Mouse (Mus musculus) liver, embryonic 12.5 days (tissue): ENCODE data around the gene Zfp637. TPM values are rescaled to one million over a fixed set of nuclear protein-coding genes. Genes with fewer than 3 reads are reported as not detected.

ENCODE experiments used
- ATAC-seq: fragments of 200-750 bp; cut with Nextera tagmentation; 2 replicates; pipeline ENCODE4 v1.8.0; 2017; ENCODE audit warnings: moderate number of reproducible peaks, mild to moderate bottlenecking, moderate library complexity
- H3K27ac ChIP-seq: fragments of 300-500 bp; sonication (generic); 2 replicates; pipeline ENCODE4 v1.5.1; 2016; ENCODE audit warnings: mild to moderate bottlenecking
- H3K27me3 ChIP-seq: fragments of 300-500 bp; sonication (generic); replicated peaks from 2 replicates; pipeline ENCODE4 v1.6.1; 2016; ENCODE audit warnings: mild to moderate bottlenecking, moderate library complexity
- H3K36me3 ChIP-seq: fragments of 300-500 bp; sonication (generic); 2 replicates; pipeline ENCODE4 v1.6.1; 2016; ENCODE audit warnings: mild to moderate bottlenecking, moderate library complexity
- H3K4me1 ChIP-seq: fragments of 300-500 bp; sonication (generic); 2 replicates; pipeline ENCODE4 v1.6.1; 2016
- H3K4me2 ChIP-seq: fragments of 300-500 bp; sonication (generic); 2 replicates; pipeline ENCODE4 v1.6.1; 2016; ENCODE audit warnings: mild to moderate bottlenecking, moderate library complexity
- H3K4me3 ChIP-seq: fragments of 300-500 bp; sonication (generic); 2 replicates; pipeline ENCODE4 v1.5.1; 2016; ENCODE audit warnings: mild to moderate bottlenecking, moderate library complexity
- H3K9ac ChIP-seq: fragments of 300-500 bp; sonication (generic); 2 replicates; pipeline ENCODE4 v1.6.1; 2016; ENCODE audit warnings: mild to moderate bottlenecking, moderate library complexity
- H3K9me3 ChIP-seq: fragments of 300-500 bp; sonication (generic); replicated peaks from 2 replicates; pipeline ENCODE4 v1.6.1; 2016; ENCODE audit warnings: mild to moderate bottlenecking, moderate library complexity
- WGBS: fragments of 180-500 bp; shearing (Covaris S2); methylation state at CpG from one replicate; pipeline ENCODE4 v1.1.7; 2016; ENCODE audit not compliant: insufficient replicate concordance; 5-methylcytosine and 5-hydroxymethylcytosine counted together
- polyA plus RNA-seq: library from polyadenylated mRNA; unstranded; fragments of >200 nt; fragmentation: Nextera tagmentation; extraction: Ambion mirVana; gene quantifications from 2 replicates; pipeline ENCODE4 v1.2.1, GENCODE M21; 2016

The Zfp637 gene
- polyA plus RNA-seq = 40.4 and 48.6 TPM in 2 replicates

GRCm38 (mm10) chr6:117840686-117841510, at the start of gene Zfp637:
Gene Zfp637 (plus strand): TSS chr6:117841180.
- H3K9me3 ChIP-seq = no peaks in the 10 kb centered on the region
- under 1% methylated on average over 66 of the region's 66 CpGs for whole genome bisulfite sequencing
- H3K27me3 ChIP-seq = no peaks in the 10 kb centered on the region
- H3K4me1 ChIP-seq = peaks cover 48% of the 10 kb centered on the region
- peaks cover 28% of the 10 kb centered on the region for H3K36me3 ChIP-seq
- H3K4me2 ChIP-seq = peak within 1 kb of the TSS; percentile 92
- peak within 1 kb of the TSS; percentile 95 for H3K4me3 ChIP-seq
- peak; percentile 93 for ATAC-seq
- peak within 1 kb of the TSS; percentile 92 for H3K27ac ChIP-seq
- peak within 1 kb of the TSS; percentile 97 for H3K9ac ChIP-seq

GRCm38 (mm10) chr6:117795251-117795650, 45.7 kb upstream of the Zfp637 start:
- H3K9me3 ChIP-seq = no peaks in the 10 kb centered on the region
- no peaks in the 10 kb centered on the region for H3K27me3 ChIP-seq
- 76% methylated on average over 3 of the region's 3 CpGs for WGBS
- H3K4me1 ChIP-seq = no peaks in the 10 kb centered on the region
- no peak overlapping the region for H3K27ac ChIP-seq
- no peak for ATAC-seq
- no peak overlapping the region for H3K9ac ChIP-seq
- no peak overlapping the region for H3K4me3 ChIP-seq
- H3K4me2 ChIP-seq = no peak overlapping the region
- no peaks in the 10 kb centered on the region for H3K36me3 ChIP-seq

- 79% methylated on average over 7 of the region's 7 CpGs for WGBS
Measured at GRCm38 (mm10) chr6:117800824-117801223, 40.2 kb upstream of the Zfp637 start.

GRCm38 (mm10) chr6:117801801-117802200, 39.2 kb upstream of the Zfp637 start:
- no peak overlapping the region for H3K27ac ChIP-seq
- H3K4me2 ChIP-seq = no peak overlapping the region
- no peaks in the 10 kb centered on the region for H3K9me3 ChIP-seq
- H3K9ac ChIP-seq = no peak overlapping the region
- no peaks in the 10 kb centered on the region for H3K27me3 ChIP-seq
- H3K4me1 ChIP-seq = no peaks in the 10 kb centered on the region
- H3K36me3 ChIP-seq = no peaks in the 10 kb centered on the region
- no peak for ATAC-seq
- WGBS = 54% methylated on average over 6 of the region's 6 CpGs
- H3K4me3 ChIP-seq = no peak overlapping the region

More at GRCm38 (mm10) chr6:117800824-117801223, 40.2 kb upstream of the Zfp637 start:
- no peak overlapping the region for H3K4me2 ChIP-seq
- no peaks in the 10 kb centered on the region for H3K27me3 ChIP-seq
- ATAC-seq = no peak
- H3K27ac ChIP-seq = no peak overlapping the region
- no peaks in the 10 kb centered on the region for H3K4me1 ChIP-seq
- H3K36me3 ChIP-seq = no peaks in the 10 kb centered on the region
- no peak overlapping the region for H3K9ac ChIP-seq
- H3K9me3 ChIP-seq = no peaks in the 10 kb centered on the region
- no peak overlapping the region for H3K4me3 ChIP-seq

- no peak for ATAC-seq
- Histone ChIP-seq H3K9ac (no peak overlapping the region), H3K4me1 (no peaks in the 10 kb centered on the region), H3K4me2 (no peak overlapping the region), H3K27me3 (no peaks in the 10 kb centered on the region), H3K27ac (no peak overlapping the region), H3K36me3 (no peaks in the 10 kb centered on the region), H3K9me3 (no peaks in the 10 kb centered on the region), H3K4me3 (no peak overlapping the region)
- whole genome bisulfite sequencing = 88% methylated on average over 1 of the region's 1 CpGs
Measured at GRCm38 (mm10) chr6:117807756-117808155, 33.2 kb upstream of the Zfp637 start.

- 71% methylated on average over 6 of the region's 6 CpGs for WGBS
- Histone ChIP-seq H3K27me3 (no peaks in the 10 kb centered on the region), H3K4me3 (no peak overlapping the region), H3K36me3 (no peaks in the 10 kb centered on the region), H3K4me1 (no peaks in the 10 kb centered on the region), H3K27ac (no peak overlapping the region), H3K9me3 (no peaks in the 10 kb centered on the region), H3K4me2 (no peak overlapping the region), H3K9ac (no peak overlapping the region)
- ATAC-seq = no peak
Measured at GRCm38 (mm10) chr6:117809816-117810215, 31.2 kb upstream of the Zfp637 start.

- H3K27me3 ChIP-seq = no peaks in the 10 kb centered on the region
- no peaks in the 10 kb centered on the region for H3K4me1 ChIP-seq
- no peaks in the 10 kb centered on the region for H3K36me3 ChIP-seq
- no peak for ATAC-seq
- no peak overlapping the region for H3K9ac ChIP-seq
- H3K4me3 ChIP-seq = no peak overlapping the region
- no peak overlapping the region for H3K4me2 ChIP-seq
- WGBS = 63% methylated on average over 4 of the region's 4 CpGs
- no peaks in the 10 kb centered on the region for H3K9me3 ChIP-seq
- H3K27ac ChIP-seq = no peak overlapping the region
Measured at GRCm38 (mm10) chr6:117810717-117811116, 30.3 kb upstream of the Zfp637 start.

GRCm38 (mm10) chr6:117811256-117811655, 29.7 kb upstream of the Zfp637 start:
- no peak for ATAC-seq
- 50% methylated on average over 5 of the region's 5 CpGs for WGBS
- no peaks in the 10 kb centered on the region for H3K4me1 ChIP-seq

GRCm38 (mm10) chr6:117814681-117815080, 26.3 kb upstream of the Zfp637 start:
- no peaks in the 10 kb centered on the region for H3K9me3 ChIP-seq
- no peaks in the 10 kb centered on the region for H3K36me3 ChIP-seq
- ATAC-seq = no peak
- H3K9ac ChIP-seq = no peak overlapping the region
- H3K4me1 ChIP-seq = no peaks in the 10 kb centered on the region
- no peak overlapping the region for H3K4me2 ChIP-seq
- no peaks in the 10 kb centered on the region for H3K27me3 ChIP-seq
- H3K4me3 ChIP-seq = no peak overlapping the region
- no peak overlapping the region for H3K27ac ChIP-seq

More at GRCm38 (mm10) chr6:117811256-117811655, 29.7 kb upstream of the Zfp637 start:
- H3K27ac ChIP-seq = no peak overlapping the region
- H3K4me2 ChIP-seq = no peak overlapping the region
- no peak overlapping the region for H3K9ac ChIP-seq
- no peaks in the 10 kb centered on the region for H3K36me3 ChIP-seq
- H3K27me3 ChIP-seq = no peaks in the 10 kb centered on the region
- no peaks in the 10 kb centered on the region for H3K9me3 ChIP-seq
- H3K4me3 ChIP-seq = no peak overlapping the region

- Histone ChIP-seq H3K4me1 (no peaks in the 10 kb centered on the region), H3K9me3 (no peaks in the 10 kb centered on the region), H3K4me2 (no peak overlapping the region), H3K27me3 (no peaks in the 10 kb centered on the region), H3K4me3 (no peak overlapping the region), H3K9ac (no peak overlapping the region), H3K27ac (no peak overlapping the region), H3K36me3 (no peaks in the 10 kb centered on the region)
- WGBS = 33% methylated on average over 5 of the region's 5 CpGs
- no peak for ATAC-seq
Measured at GRCm38 (mm10) chr6:117817108-117817541, 23.9 kb upstream of the Zfp637 start.

GRCm38 (mm10) chr6:117820327-117820726, 20.7 kb upstream of the Zfp637 start:
- no peaks in the 10 kb centered on the region for H3K36me3 ChIP-seq
- no peak overlapping the region for H3K4me2 ChIP-seq
- H3K4me3 ChIP-seq = no peak overlapping the region
- no peaks in the 10 kb centered on the region for H3K27me3 ChIP-seq
- no peak overlapping the region for H3K9ac ChIP-seq
- ATAC-seq = no peak
- WGBS = 74% methylated on average over 14 of the region's 14 CpGs
- no peaks in the 10 kb centered on the region for H3K9me3 ChIP-seq
- H3K4me1 ChIP-seq = no peaks in the 10 kb centered on the region
- no peak overlapping the region for H3K27ac ChIP-seq

GRCm38 (mm10) chr6:117825369-117825768, 15.6 kb upstream of the Zfp637 start:
- Histone ChIP-seq H3K36me3 (no peaks in the 10 kb centered on the region), H3K9ac (no peak overlapping the region), H3K4me3 (no peak overlapping the region), H3K27ac (no peak overlapping the region), H3K27me3 (no peaks in the 10 kb centered on the region), H3K4me1 (no peaks in the 10 kb centered on the region), H3K9me3 (no peaks in the 10 kb centered on the region), H3K4me2 (no peak overlapping the region)
- no peak for ATAC-seq
- 12% methylated on average over 4 of the region's 4 CpGs for WGBS
